Mouse (Mus musculus) activated CD4-positive, CD25-positive, alpha-beta regulatory T cell, adult 4 months (primary cell): Measurements from ENCODE around the gene Kdm3a. TPM values are rescaled to one million over a fixed set of nuclear protein-coding genes. Genes with fewer than 3 reads are reported as not detected.

ENCODE experiments used
- ATAC-seq: one replicate; pipeline ENCODE4 v1.8.0; 2017
- polyA plus RNA-seq, 2 experiments: library from polyadenylated mRNA; unstranded; fragments of 100-300 nt; shearing (Covaris generic); gene quantifications; one replicate each; pipeline ENCODE4 v1.2.1; 2017

The Kdm3a gene
- polyA plus RNA-seq: 10 to 100 TPM; 42.6 to 50.1 TPM

- peak; percentile 88 for ATAC-seq
These were observed at the start of gene Kdm3a for GRCm38 (mm10) chr6:71632829-71633662. Gene Kdm3a, minus strand, starts transcription at chr6:71632990.

GRCm38 (mm10) chr6:71678891-71679290 is 46.1 kb upstream of the Kdm3a start:
- ATAC-seq: no peak

DNA sequence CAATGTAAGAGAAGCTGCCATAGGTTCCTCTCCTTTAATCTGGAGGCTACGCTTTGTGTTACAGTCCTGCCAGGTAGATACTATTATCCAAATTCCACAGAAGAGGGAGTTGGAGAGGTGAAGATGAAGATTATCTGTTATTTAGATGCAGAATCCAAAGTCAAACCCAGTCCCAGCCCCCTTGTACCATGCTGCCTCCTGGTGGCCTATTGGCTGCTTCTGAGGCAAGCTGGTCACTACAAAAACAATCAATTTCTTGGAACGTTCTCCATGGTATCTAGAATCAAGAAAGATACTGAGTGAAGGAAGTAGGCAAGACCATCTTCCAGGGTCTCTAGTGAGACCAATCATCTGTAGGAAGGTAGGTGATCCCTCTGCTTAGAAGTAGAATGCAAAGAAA is 40.4 kb upstream of the Kdm3a start:
- no peak for ATAC-seq

- ATAC-seq: no peak
These were observed 31.7 kb upstream of the Kdm3a start for GRCm38 (mm10) chr6:71664511-71664910.

GRCm38 (mm10) chr6:71658290-71658689 is 25.5 kb upstream of the Kdm3a start:
- no peak for ATAC-seq

GRCm38 (mm10) chr6:71655835-71656234 is 23.0 kb upstream of the Kdm3a start:
- ATAC-seq: no peak

- ATAC-seq: no peak
These were observed 19.1 kb upstream of the Kdm3a start for GRCm38 (mm10) chr6:71651868-71652267.

DNA sequence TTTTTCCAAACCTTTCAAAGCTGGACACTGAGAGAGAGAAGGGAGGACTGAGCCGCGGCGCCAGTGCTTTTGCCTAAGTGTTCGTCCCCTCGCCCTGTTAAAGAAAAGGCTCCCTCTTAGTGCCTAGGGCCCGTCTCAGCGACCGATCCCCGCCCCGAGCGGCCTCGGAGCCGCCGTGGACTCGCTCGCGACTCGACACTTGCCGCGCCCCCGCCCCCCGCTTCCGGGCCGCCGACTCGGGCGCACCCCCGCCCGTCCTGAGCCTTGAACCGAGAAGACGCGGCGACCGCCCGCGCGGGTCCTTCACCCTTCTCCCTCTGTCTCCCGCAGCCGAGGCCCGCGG is 333 bp downstream of the Kdm3a start:
- ATAC-seq: peak; percentile 44

DNA sequence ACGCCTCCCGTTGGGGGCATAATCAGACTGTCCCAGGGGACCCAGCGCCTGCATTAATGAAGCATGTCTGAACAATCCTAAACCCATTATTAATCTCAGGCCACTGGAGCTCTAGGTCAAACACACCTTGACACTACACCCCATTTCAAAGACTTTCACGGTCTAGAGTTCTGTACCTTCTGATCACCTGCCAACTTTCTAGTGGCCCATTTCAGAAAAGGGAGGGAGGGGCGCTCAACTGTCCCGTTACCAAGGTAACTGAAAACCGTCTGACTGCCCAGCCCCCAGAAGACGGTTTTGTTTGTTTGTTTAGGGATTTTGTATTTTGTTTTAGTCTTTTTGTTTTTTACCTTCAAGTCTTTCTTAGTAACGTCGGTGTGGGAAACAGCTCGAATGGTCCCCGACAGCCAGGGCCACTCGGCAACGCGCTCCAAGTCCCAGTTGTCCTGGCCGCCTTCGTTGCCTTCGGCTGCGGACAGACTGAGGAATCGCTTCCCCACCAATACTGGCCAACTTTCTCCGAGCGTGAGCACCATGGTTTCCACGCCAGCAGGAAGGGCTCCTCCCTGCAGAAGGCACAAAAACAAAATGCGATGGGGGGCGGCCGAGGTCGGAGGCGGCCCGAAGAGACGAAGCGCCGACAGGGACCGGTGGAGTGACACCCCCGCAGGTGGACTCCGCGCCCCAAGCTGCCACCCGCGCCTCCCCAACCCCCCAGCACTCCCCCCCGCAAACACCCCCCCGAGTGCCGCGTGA is 906 bp downstream of the Kdm3a start:
- ATAC-seq: no peak

DNA sequence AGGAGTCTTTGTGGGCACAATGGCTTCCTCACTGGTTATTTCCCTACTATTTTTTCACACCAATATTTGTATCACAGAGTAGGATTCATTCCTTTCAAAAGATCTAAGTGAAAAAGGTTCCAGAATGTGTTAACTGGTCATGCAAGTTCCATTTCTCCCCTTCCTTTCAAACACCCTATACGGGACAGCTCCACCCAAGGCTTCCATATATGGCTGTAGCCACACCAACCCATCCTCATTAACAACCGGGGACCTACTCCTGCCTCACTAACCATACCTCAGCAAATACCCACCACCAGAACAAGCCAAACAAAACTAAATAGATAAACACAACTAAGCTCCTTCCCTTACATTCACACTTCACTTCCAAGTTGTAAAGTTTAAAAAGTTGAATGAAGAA is 1.6 kb downstream of the Kdm3a start:
- no peak for ATAC-seq

- no peak for ATAC-seq
These were observed 5.5 kb downstream of the Kdm3a start for GRCm38 (mm10) chr6:71627325-71627724.

DNA sequence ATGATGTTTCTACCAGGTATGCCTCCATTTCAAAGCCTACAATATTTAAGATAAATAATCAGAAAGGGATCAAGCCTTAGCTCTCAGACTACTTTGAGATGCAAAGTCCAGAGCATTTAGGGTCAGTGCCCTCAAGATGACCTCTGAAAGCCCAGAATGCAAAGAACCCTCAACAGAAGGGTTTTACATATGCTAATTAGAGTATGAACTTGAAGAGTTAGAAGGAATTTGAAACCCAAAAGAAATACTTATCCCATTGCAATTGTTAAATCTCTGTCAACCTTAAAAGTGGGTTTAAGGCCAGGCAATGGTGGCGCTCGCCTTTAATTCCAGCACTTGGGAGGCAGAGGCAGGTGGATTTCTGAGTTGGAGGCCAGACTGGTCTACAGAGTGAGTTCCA is 6.8 kb downstream of the Kdm3a start:
- ATAC-seq: no peak

- ATAC-seq: no peak
These were observed 8.1 kb downstream of the Kdm3a start for GRCm38 (mm10) chr6:71624723-71625122.

DNA sequence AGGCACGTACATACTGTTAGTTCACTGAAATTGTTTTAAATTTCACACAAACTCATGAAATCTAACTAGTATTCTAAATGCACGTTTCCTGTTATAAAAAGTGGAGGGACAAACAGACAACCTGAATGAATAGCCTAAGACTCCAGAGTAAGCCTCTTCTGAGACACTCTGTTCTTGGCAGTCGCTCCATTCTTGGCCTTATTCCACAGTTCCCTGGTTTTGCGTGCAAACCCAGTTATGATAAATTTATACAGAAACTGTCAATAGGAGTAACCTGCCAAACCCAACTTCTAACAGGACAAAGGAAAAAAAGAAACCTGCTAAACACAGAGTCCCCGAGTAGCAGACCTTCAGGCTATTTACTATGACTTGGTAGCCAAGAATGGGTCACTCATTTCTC is 10.8 kb downstream of the Kdm3a start:
- no peak for ATAC-seq

DNA sequence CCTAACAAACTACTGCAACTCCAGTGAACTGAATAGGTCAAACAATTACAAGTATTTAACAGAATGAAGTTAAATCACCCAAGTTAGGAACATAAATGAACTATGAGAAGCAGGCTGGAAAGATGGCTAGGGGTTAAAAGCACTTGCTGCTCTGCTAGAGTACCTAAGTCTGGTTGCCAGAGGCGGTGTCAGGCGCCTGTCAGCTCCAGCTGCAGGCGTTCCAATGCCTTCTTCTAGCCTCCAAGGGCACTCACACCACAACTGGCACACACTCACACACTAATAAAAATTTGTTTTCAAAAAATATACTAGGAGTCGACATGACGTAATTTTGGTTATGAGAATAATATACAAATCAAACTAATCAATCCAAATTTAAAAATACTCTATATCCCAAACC is 11.2 kb downstream of the Kdm3a start:
- ATAC-seq: no peak

DNA sequence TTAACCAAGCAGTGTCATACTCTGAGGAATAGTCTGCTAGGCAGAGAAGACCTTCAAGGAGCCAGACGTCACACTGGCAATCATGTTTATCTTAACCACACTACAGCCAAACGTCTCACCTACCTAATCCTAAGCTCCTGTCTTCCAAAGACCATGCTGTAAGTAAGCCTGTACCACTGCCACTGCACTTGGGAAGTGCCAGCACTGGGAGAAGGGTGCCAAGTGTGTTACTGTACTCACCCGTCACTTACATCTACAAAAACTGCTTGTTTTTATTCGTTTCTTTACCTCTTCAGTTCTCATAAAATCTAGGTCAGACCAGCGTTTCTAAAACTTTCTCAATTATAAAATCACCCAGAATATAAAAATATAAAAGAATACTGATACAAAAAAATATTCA is 15.8 kb downstream of the Kdm3a start:
- no peak for ATAC-seq

- no peak for ATAC-seq
These were observed 19.6 kb downstream of the Kdm3a start for GRCm38 (mm10) chr6:71613225-71613624.

DNA sequence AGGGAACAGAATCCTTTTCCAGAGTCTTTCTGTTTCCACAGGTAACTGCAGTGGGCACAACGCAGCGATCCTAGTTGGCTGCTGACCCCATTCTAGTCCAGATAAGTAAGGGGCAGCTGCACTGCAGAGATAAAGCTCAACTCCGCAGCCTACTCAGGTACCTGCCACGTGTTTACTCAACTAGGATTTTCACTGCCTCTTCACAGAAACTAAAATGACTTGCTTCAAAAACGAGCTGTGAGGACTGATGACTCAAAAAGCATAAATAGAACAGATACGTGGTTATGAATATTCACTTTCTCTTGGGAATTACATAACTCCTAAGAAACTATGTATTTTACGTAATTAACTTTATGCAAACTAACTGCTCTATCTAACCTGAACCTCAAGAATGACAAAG is 22.8 kb downstream of the Kdm3a start:
- ATAC-seq: no peak

- no peak for ATAC-seq
These were observed 23.8 kb downstream of the Kdm3a start for GRCm38 (mm10) chr6:71608994-71609393.

DNA sequence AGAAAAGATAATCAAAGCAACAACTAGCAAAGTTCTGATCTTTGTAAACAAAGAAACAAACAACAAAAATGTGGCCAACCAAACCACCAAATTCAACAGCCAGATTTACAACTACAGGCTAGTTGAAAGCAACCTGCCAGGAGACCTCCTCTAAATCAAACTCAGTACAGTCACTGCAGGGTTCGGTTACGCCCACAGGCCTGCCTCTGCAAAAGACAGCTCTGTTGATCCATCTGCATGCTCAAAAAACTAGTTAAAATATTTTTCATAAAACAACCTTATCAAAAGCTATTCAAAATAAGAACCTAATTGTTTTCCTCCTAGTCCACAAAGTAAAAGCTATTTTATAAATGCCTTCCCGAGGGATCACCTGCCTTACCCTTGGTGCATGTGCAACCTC is 25.0 kb downstream of the Kdm3a start:
- ATAC-seq: no peak

GRCm38 (mm10) chr6:71590154-71590553 is 42.6 kb downstream of the Kdm3a start:
- no peak for ATAC-seq

DNA sequence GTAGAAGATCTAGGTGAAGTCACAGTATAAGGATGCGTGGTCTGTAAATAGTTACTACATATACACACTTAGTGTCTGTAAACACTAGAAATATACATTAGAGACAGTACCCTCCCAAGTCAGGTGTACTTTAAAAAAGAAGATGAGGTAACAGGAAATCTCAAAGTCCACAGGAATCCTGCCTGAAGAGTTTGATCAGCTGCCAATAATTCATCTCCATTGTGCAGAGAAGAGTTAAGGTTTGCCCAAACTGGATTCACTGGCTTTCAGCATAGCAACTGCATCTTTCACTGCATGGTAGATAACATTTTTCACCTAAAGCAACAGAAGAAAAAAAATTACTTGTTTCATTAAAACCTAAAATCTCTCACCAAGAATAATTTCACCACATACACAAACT is 43.4 kb downstream of the Kdm3a start:
- ATAC-seq: no peak

DNA sequence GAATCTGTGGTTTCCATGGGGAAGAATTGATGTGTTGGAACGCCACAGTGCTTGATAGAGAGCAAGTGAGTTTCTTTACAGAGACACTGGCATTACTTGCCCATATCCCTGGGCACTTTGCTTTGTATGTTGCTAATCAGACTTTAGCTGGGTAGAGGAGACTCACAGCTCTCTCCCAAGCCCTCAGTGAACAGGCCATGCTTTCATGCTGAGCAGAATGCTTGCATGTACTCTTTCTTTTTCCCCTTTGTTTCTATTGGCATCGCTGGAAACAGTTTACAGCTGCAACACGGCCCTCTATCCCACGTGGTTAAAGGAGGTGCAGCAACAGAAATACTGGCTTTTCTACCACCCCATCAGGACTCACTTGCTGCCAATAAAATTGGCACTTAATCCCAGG is 49.6 kb downstream of the Kdm3a start:
- ATAC-seq: no peak

DNA sequence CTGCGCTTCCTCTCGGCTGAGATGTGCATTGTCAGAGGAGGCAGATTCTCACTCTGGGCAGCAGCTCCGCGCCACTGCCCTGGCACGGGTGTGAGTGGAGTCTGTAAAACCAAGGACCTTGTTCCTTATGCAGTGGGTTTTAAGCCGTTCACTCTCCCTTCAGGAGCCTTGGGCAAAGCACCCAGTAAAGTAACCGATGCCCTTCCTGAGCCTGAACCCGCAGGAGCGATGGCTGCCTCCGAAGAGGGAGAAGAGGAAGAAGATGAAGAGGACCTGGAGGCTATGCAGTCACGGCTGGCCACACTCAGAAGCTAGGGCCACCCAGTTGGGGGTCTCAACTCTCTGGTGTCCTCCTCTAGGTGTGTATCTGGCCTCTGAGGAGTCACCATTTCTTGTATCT is 53.3 kb downstream of the Kdm3a start:
- no peak for ATAC-seq
